Mouse (Mus musculus) cortical plate, adult 2 months (tissue): ENCODE measurements around the gene Rapgef5.

Experiments
- CTCF ChIP-seq: fragments of 200-500 bp; IDR thresholded peaks from 2 replicates; pipeline ENCODE4 v1.5.1; 2011; ENCODE audit warnings: mild to moderate bottlenecking, control low read depth, low read length; ENCODE audit not compliant: insufficient read depth; ENCODE audit errors: extremely low read depth
- POLR2A ChIP-seq: fragments of 200-500 bp; IDR thresholded peaks from 2 replicates; pipeline ENCODE4 v1.6.1; 2011; ENCODE audit warnings: mild to moderate bottlenecking, low read length, control low read depth; ENCODE audit not compliant: insufficient read depth; ENCODE audit errors: extremely low read depth

GRCm38 (mm10) chr12:117598190-117598589 lies 81.9 kb downstream of the Rapgef5 start:
- TF ChIP-seq CTCF, result no peak
- no peak for TF ChIP-seq POLR2A
